Mouse (Mus musculus): Measurements from ENCODE around the gene Olfr116.

Olfr116 gene

DNA sequence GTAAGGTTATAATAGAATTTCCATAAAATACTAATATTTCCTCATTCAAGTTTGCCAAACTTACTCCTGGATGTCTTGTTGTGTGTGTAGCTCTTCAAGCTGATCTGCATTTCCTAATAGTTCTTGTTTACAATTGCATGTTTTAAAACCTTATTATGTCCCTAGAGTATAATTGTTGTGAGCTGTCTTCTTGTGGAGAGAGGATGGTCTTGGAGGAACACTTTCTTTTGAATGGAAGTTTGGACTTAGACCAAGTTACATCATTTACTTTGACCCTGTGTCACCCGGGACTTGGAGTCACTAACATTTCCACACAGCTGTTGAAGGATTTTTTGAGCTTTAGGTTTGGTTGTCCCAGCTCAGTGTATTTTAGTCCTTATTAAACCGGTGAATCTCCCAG lies at the start of gene Olfr116, which contains the start of gene Olfr115:
Gene Olfr116, minus strand, starts transcription at position 191 of the 400 bp plus-strand sequence.
Gene Olfr115, minus strand, starts transcription at position 101 of the 400 bp plus-strand sequence.
- ATAC-seq (ENCODE audit: insufficient number of reproducible peaks, low FRiP score, low TSS enrichment) = no peak

DNA sequence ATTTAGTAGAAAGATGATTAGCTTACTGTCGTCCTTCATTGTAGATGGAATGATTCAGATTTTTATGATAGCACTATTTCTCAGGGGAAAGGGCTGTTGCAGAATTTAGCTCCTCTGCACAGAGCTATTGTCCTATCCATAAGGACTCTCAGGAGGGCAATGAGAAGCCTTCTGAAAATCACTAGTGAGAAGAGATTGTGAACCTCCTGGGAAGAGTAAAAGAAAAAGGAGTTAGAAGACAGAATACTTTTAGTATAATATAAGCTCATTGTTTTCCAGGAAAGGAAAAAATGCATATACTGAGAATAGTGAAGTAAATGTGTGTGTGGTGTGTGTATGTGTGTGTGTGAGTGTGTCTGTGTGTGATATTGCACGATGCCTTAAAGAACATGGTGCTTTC lies 39.7 kb upstream of the Olfr116 start, which contains the start of gene Olfr118:
Gene Olfr118, plus strand, starts transcription at position 301 of the 400 bp plus-strand sequence.
- no peak for ATAC-seq (ENCODE audit: insufficient number of reproducible peaks, low FRiP score, low TSS enrichment)

DNA sequence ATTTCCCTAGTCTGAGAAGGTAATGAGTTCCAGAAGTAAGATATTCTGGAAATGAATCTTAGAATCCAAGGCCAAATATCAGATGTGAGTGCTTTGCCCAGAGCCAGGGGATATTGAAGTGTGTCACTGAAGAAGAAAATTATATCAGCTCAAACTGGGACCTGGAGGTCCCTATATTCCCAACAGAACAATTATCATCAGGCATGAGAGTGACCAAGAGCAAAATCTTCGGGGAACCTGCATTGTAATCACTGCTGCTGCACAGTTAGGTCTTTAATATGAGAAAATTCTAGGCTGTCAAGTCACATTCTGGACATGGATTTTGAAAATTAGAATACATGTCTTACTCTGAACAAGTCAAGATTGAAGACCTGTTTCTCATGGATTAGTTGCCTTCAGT lies 36.7 kb upstream of the Olfr116 start, which contains the start of gene Olfr117:
Gene Olfr117, minus strand, starts transcription at position 101 of the 400 bp plus-strand sequence.
- ATAC-seq (ENCODE audit: insufficient number of reproducible peaks, low FRiP score, low TSS enrichment) = no peak

DNA sequence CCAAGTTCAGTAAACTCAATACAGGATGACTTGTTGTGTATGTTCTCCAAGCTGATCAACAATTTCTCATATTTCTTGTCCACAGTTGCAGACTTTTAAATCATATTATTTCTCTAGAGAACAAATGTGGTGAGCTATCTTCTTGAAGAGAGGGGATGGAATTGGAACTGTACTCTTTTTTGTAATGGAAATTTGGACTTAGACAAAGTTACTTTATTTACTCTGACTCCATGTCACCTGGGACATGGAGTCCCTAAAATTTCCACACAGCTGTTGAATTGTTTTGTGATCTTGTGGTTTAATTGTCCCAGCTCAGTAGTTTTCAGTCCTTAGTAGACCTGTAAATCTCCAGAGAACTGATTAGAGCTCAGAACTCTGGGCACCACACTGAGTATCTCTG lies 34.4 kb downstream of the Olfr116 start, which contains the start of gene Olfr114:
Gene Olfr114, minus strand, starts transcription at position 101 of the 400 bp plus-strand sequence.
- no peak for ATAC-seq (ENCODE audit: insufficient number of reproducible peaks, low FRiP score, low TSS enrichment)

DNA sequence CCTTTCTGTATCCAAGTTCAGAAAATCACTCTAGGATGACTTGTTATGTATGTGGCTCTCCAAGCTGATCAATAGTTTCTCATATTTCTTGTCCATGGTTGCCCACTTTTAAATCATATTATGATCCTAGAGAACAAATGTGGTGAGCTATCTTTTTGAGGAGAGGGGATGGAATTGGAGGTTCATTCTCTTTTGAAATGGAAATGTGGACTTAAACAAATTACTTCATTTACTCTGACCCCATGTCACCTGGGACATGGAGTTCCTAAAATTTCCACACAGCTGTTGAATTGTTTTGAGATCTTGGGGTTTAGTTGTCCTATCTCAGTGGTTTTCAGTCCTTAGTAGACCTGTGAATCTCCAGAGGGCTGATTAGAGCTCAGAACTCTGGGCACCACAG lies 49.4 kb downstream of the Olfr116 start, which contains the start of gene Olfr113:
Gene Olfr113, minus strand, starts transcription at position 101 of the 400 bp plus-strand sequence.
- no peak for ATAC-seq (ENCODE audit: insufficient number of reproducible peaks, low FRiP score, low TSS enrichment)
